Mouse (Mus musculus) bone marrow macrophage, adult 2 months (primary cell): ENCODE results near the gene Sult2b1. TPM values are rescaled to one million over a fixed set of nuclear protein-coding genes. Genes with fewer than 3 reads are reported as not detected.

Experiments
- H3K27ac ChIP-seq: 2 replicates; pipeline ENCODE4 v1.5.1; 2012; ENCODE audit warnings: low read depth, low read length; ENCODE audit not compliant: insufficient read depth
- H3K4me1 ChIP-seq: 2 replicates; pipeline ENCODE4 v1.6.1; 2012; ENCODE audit warnings: low read length; ENCODE audit not compliant: control insufficient read depth, insufficient read depth
- H3K4me3 ChIP-seq: 2 replicates; pipeline ENCODE4 v1.5.1; 2012; ENCODE audit warnings: mild to moderate bottlenecking, low read length, moderate library complexity; ENCODE audit not compliant: insufficient read depth
- CTCF ChIP-seq: IDR thresholded peaks from 2 replicates; pipeline ENCODE4 v1.5.1; 2012; ENCODE audit warnings: low read depth, mild to moderate bottlenecking, low read length, moderate library complexity
- POLR2A ChIP-seq: IDR thresholded peaks from 2 replicates; pipeline ENCODE4 v1.6.1; 2012; ENCODE audit warnings: mild to moderate bottlenecking, low read depth, low read length, borderline replicate concordance
- polyA plus RNA-seq: library from polyadenylated mRNA; stranded (reverse); fragments of >200 nt; gene quantifications from 2 replicates; pipeline ENCODE4 v1.2.4, GENCODE M21; 2012; ENCODE audit not compliant: missing spikeins, insufficient read depth, insufficient read length

Sult2b1 gene
- polyA plus RNA-seq, 1 experiment = 1.5 TPM

- no peak for TF ChIP-seq POLR2A
- TF ChIP-seq CTCF = no peak
- Histone ChIP-seq H3K27ac (no peak overlapping the region), H3K4me1 (peaks cover 23% of the 10 kb centered on the region), H3K4me3 (no peak overlapping the region)
Observed at GRCm38 (mm10) chr7:45749401-45749800, 35.1 kb downstream of the Sult2b1 start.

GRCm38 (mm10) chr7:45748110-45748509 is 36.4 kb downstream of the Sult2b1 start:
- peaks cover 23% of the 10 kb centered on the region for H3K4me1 ChIP-seq
- no peak overlapping the region for H3K27ac ChIP-seq
- TF ChIP-seq POLR2A (no peak), CTCF (no peak)
- H3K4me3 ChIP-seq = no peak overlapping the region

- Histone ChIP-seq H3K27ac (no peak overlapping the region), H3K4me1 (peaks cover 23% of the 10 kb centered on the region), H3K4me3 (no peak overlapping the region)
- TF ChIP-seq POLR2A = no peak
- TF ChIP-seq CTCF = no peak
Observed at GRCm38 (mm10) chr7:45747450-45747849, 37.0 kb downstream of the Sult2b1 start.

- no peak overlapping the region for H3K4me3 ChIP-seq
- TF ChIP-seq POLR2A = no peak
- TF ChIP-seq CTCF = peak; percentile 55
- no peak overlapping the region for H3K27ac ChIP-seq
- peaks cover 25% of the 10 kb centered on the region for H3K4me1 ChIP-seq
Observed at GRCm38 (mm10) chr7:45746518-45746917, 38.0 kb downstream of the Sult2b1 start.

- H3K27ac ChIP-seq = no peak overlapping the region
- H3K4me3 ChIP-seq = no peak overlapping the region
- H3K4me1 ChIP-seq = peaks cover 24% of the 10 kb centered on the region
- no peak for TF ChIP-seq CTCF
- no peak for TF ChIP-seq POLR2A
Observed at GRCm38 (mm10) chr7:45744387-45744786, 40.1 kb downstream of the Sult2b1 start.

- peak overlapping the region; percentile 65 for H3K4me3 ChIP-seq
- no peak for TF ChIP-seq CTCF
- TF ChIP-seq POLR2A = no peak
- H3K4me1 ChIP-seq = peaks cover 7% of the 10 kb centered on the region; the same call in 1 of the 2 replicates
- H3K27ac ChIP-seq = peak overlapping the region; percentile 32
Observed at GRCm38 (mm10) chr7:45742338-45742737, 42.1 kb downstream of the Sult2b1 start.

GRCm38 (mm10) chr7:45741777-45742176 is 42.7 kb downstream of the Sult2b1 start:
- Histone ChIP-seq H3K4me3 (peak overlapping the region; percentile 65), H3K4me1 (peaks cover 7% of the 10 kb centered on the region; the same call in 1 of the 2 replicates), H3K27ac (peak overlapping the region; percentile 50)
- no peak for TF ChIP-seq CTCF
- TF ChIP-seq POLR2A = 0 out of 2 replicates have a peak, but pooled peaks have one; percentile 3

- H3K4me1 ChIP-seq = peaks cover 7% of the 10 kb centered on the region; the same call in 1 of the 2 replicates
- TF ChIP-seq POLR2A (no peak), CTCF (no peak)
- peak overlapping the region; percentile 65 for H3K4me3 ChIP-seq
- peak overlapping the region; percentile 50 for H3K27ac ChIP-seq
Observed at GRCm38 (mm10) chr7:45741308-45741707, 43.2 kb downstream of the Sult2b1 start.

GRCm38 (mm10) chr7:45739820-45740219 is 44.6 kb downstream of the Sult2b1 start:
- Histone ChIP-seq H3K4me1 (peaks cover 7% of the 10 kb centered on the region; the same call in 1 of the 2 replicates), H3K4me3 (no peak overlapping the region), H3K27ac (no peak overlapping the region)
- TF ChIP-seq CTCF = no peak

- H3K4me3 ChIP-seq = no peak overlapping the region
- peak; percentile 65 for TF ChIP-seq CTCF
- no peak for TF ChIP-seq POLR2A
- H3K4me1 ChIP-seq = peaks cover 7% of the 10 kb centered on the region; the same call in 1 of the 2 replicates
- H3K27ac ChIP-seq = no peak overlapping the region
Observed at GRCm38 (mm10) chr7:45739162-45739763, 45.2 kb downstream of the Sult2b1 start.

GRCm38 (mm10) chr7:45733477-45733876 is 51.0 kb downstream of the Sult2b1 start:
- H3K4me1 ChIP-seq = no peaks in the 10 kb centered on the region
- TF ChIP-seq POLR2A (no peak), CTCF (no peak)
- no peak overlapping the region for H3K27ac ChIP-seq
- H3K4me3 ChIP-seq = no peak overlapping the region
